14 mouse cellular contexts compared by ENCODE assay signal in genomic region chr13:53670361-53670760, GRCm38 (mm10).
DNase-seq lines count a peak whose midpoint lies in the region; ATAC-seq lines count a peak whose summit lies in the region.
"Had no signal": no experiment of that assay in that cellular context is flagged by ENCODE, and none has a peak within 500 bp of the region (broad histone marks: within the 10 kb centered on the region; RNA-seq: fewer than 3 reads in every experiment).

No protein-coding gene starts in this region.

- H3K4me2 ChIP-seq in heart, embryonic 11.5 days = peak overlapping the region; percentile 37
- peak overlapping the region; percentile 21; the same call in 1 of the 2 replicates for H3K4me2 ChIP-seq in lung, embryonic 16.5 days (ENCODE audit: low read depth, low read length)
- H3K4me2 ChIP-seq in embryonic facial prominence, embryonic 14.5 days (ENCODE audit: low read depth, low read length) = peak overlapping the region; percentile 21
- H3K4me2 ChIP-seq: hindbrain, embryonic 15.5 days had no signal

- H3K4me1 ChIP-seq in heart, embryonic 11.5 days (ENCODE audit: control insufficient read depth, insufficient read depth, low read length) = peaks cover 4% of the 10 kb centered on the region; the same call in 1 of the 2 replicates
- no peaks in the 10 kb centered on the region; the same call in 1 of the 2 replicates for H3K4me1 ChIP-seq in lung, embryonic 16.5 days (replicated peaks; ENCODE audit: control insufficient read depth, insufficient read depth, low read length)
- H3K4me1 ChIP-seq in embryonic facial prominence, embryonic 14.5 days (ENCODE audit: control insufficient read depth, insufficient read depth, low read length) = no peaks in the 10 kb centered on the region
- H3K4me1 ChIP-seq: hindbrain, embryonic 15.5 days had no signal

- DNase-seq in heart, postnatal 4 days = no peak
- DNase-seq in lung, postnatal 10 days = no peak
- DNase-seq in embryonic facial prominence, embryonic 14.5 days (ENCODE audit: low spot score) = no peak
- peak; percentile 34 for DNase-seq in mesoderm, embryonic 11.5 days (ENCODE audit: low read depth, low spot score)
- no peak for DNase-seq in gastrocnemius, postnatal 14 days
- DNase-seq in thymus, postnatal 25 days = no peak
- DNase-seq: cerebellum, postnatal 36 days; gastrocnemius, postnatal 36 days; kidney, adult 11 months; kidney, postnatal 36 days; midbrain, embryonic 14.5 days had no signal

- no peak overlapping the region for H3K4me3 ChIP-seq in heart, embryonic 11.5 days (ENCODE audit: low read depth, low read length)
- no peak overlapping the region for H3K4me3 ChIP-seq in lung, embryonic 16.5 days (ENCODE audit: low read length)
- no peak overlapping the region for H3K4me3 ChIP-seq in embryonic facial prominence, embryonic 14.5 days (ENCODE audit: low read depth, low read length)
- H3K4me3 ChIP-seq: hindbrain, embryonic 15.5 days had no signal

- 0 out of 2 replicates have a peak overlapping the region, but pooled peaks have one; percentile 16 for H3K9ac ChIP-seq in heart, embryonic 11.5 days (ENCODE audit: low read depth, low read length)
- H3K9ac ChIP-seq in lung, embryonic 16.5 days (ENCODE audit: low read length) = no peak overlapping the region; the same call in 1 of the 2 replicates
- no peak overlapping the region for H3K9ac ChIP-seq in embryonic facial prominence, embryonic 14.5 days (ENCODE audit: low read depth, low read length)
- H3K9ac ChIP-seq: hindbrain, embryonic 15.5 days had no signal

- no peak overlapping the region for H3K27ac ChIP-seq in heart, embryonic 11.5 days (ENCODE audit: low read depth, low read length)
- H3K27ac ChIP-seq in lung, embryonic 16.5 days (ENCODE audit: low read length) = no peak overlapping the region
- H3K27ac ChIP-seq in embryonic facial prominence, embryonic 14.5 days (replicated peaks; ENCODE audit: low read depth, low read length) = no peak overlapping the region
- H3K27ac ChIP-seq: hindbrain, embryonic 15.5 days had no signal

- H3K9me3 ChIP-seq in heart, embryonic 11.5 days (replicated peaks; ENCODE audit: control insufficient read depth, low read length) = peaks cover 2% of the 10 kb centered on the region; the same call in 1 of the 2 replicates
- peaks cover 3% of the 10 kb centered on the region for H3K9me3 ChIP-seq in lung, embryonic 16.5 days (ENCODE audit: control insufficient read depth, low read length)
- H3K9me3 ChIP-seq in embryonic facial prominence, embryonic 14.5 days (ENCODE audit: control insufficient read depth, low read length) = peaks cover 8% of the 10 kb centered on the region; the same call in 1 of the 2 replicates
- H3K9me3 ChIP-seq: hindbrain, embryonic 15.5 days had no signal

- H3K36me3 ChIP-seq in heart, embryonic 11.5 days (ENCODE audit: control insufficient read depth, insufficient read depth, low read length) = no peaks in the 10 kb centered on the region
- H3K36me3 ChIP-seq in lung, embryonic 16.5 days (ENCODE audit: control insufficient read depth, insufficient read depth, low read length) = no peaks in the 10 kb centered on the region
- no peaks in the 10 kb centered on the region for H3K36me3 ChIP-seq in embryonic facial prominence, embryonic 14.5 days (ENCODE audit: control insufficient read depth, insufficient read depth, low read length)
- H3K36me3 ChIP-seq: hindbrain, embryonic 15.5 days had no signal

- intact Hi-C loops in gastrocnemius, postnatal 14 days (cut with DNase I; ENCODE audit: low total_unique reads) = no loop called here

- WGBS in heart, embryonic 11.5 days (ENCODE audit: insufficient replicate concordance) = 36% methylated on average over 19 of the region's 19 CpGs
- 13% methylated on average over 19 of the region's 19 CpGs for WGBS in lung, embryonic 16.5 days
- 31% methylated on average over 19 of the region's 19 CpGs for WGBS in embryonic facial prominence, embryonic 14.5 days

- no peaks in the 10 kb centered on the region for H3K27me3 ChIP-seq in heart, embryonic 11.5 days (ENCODE audit: control insufficient read depth, insufficient read depth, low read length)
- no peaks in the 10 kb centered on the region for H3K27me3 ChIP-seq in lung, embryonic 16.5 days (ENCODE audit: control insufficient read depth, insufficient read depth, low read depth, low read length)
- peaks cover 5% of the 10 kb centered on the region; the same call in 1 of the 2 replicates for H3K27me3 ChIP-seq in embryonic facial prominence, embryonic 14.5 days (replicated peaks; ENCODE audit: control insufficient read depth, insufficient read depth, low read length)
- H3K27me3 ChIP-seq: hindbrain, embryonic 15.5 days had no signal

- no peak for ATAC-seq in heart, embryonic 11.5 days (replicated peaks; ENCODE audit: insufficient number of reproducible peaks, low FRiP score, low TSS enrichment)
- ATAC-seq in lung, embryonic 16.5 days (ENCODE audit: low read depth) = peak; percentile 52; the same call in 1 of the 2 replicates
- no peak for ATAC-seq in embryonic facial prominence, embryonic 14.5 days (ENCODE audit: low read depth)
